In the genomic region with DNA sequence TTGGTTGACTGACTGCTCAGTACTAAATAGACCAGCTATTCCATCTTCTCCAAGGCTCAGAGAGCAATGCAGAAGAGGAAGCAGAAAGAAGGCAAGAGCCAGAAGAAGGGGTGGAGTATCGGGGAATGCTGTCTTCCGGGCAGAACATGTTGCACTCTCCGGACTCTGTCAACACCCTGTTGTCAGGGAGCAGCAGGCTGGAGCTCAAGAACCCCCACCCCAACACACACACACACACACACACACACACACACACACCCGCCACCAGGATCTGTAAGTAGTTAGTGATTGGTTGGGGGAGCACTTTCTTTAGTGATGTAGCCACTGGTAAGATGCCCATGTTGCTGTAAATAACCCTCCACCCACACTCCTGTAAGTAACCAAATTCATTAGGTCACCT, we compare ENCODE assay signal across 22 mouse cellular contexts. TPM values are rescaled to one million over a fixed set of nuclear protein-coding genes. Genes with fewer than 3 reads are reported as not detected.
A peak's percentile ranks its signal among the peaks of the same experiment; 100 is the strongest.
DNase-seq lines count a peak whose midpoint lies in the region; ATAC-seq lines count a peak whose summit lies in the region.
"Had no signal": no experiment of that assay in that cellular context is flagged by ENCODE, and none has a peak within 500 bp of the region (broad histone marks: within the 10 kb centered on the region; RNA-seq: fewer than 3 reads in every experiment).

No protein-coding gene starts in this region.

- no peaks in the 10 kb centered on the region for H3K9me3 ChIP-seq in heart, embryonic 10.5 days
- no peaks in the 10 kb centered on the region for H3K9me3 ChIP-seq in heart, embryonic 12.5 days (replicated peaks)
- no peaks in the 10 kb centered on the region for H3K9me3 ChIP-seq in heart, embryonic 11.5 days (replicated peaks; ENCODE audit: control insufficient read depth, low read length)
- H3K9me3 ChIP-seq: G1E had no signal

- 0 out of 2 replicates have a peak overlapping the region, but pooled peaks have one; percentile 2 for H3K4me2 ChIP-seq in heart, embryonic 12.5 days
- no peak overlapping the region for H3K4me2 ChIP-seq in heart, embryonic 11.5 days

- ATAC-seq in heart, embryonic 12.5 days (ENCODE audit: insufficient number of reproducible peaks, low FRiP score): no peak
- no peak for ATAC-seq in heart, embryonic 11.5 days (replicated peaks; ENCODE audit: insufficient number of reproducible peaks, low FRiP score, low TSS enrichment)
- ATAC-seq: activated CD4-positive, CD25-positive, alpha-beta regulatory T cell, adult 4 months; CD4-positive, CD25-positive, alpha-beta regulatory T cell, adult 4 months; Patski had no signal

- WGBS in heart, embryonic 10.5 days: 41% methylated on average over 4 of the region's 4 CpGs
- WGBS in heart, embryonic 12.5 days: 45% methylated on average over 4 of the region's 4 CpGs
- WGBS in heart, embryonic 11.5 days (ENCODE audit: insufficient replicate concordance): 36% methylated on average over 4 of the region's 4 CpGs

- H3K4me1 ChIP-seq in heart, embryonic 10.5 days: peaks cover 18% of the 10 kb centered on the region
- peaks cover 15% of the 10 kb centered on the region for H3K4me1 ChIP-seq in heart, embryonic 12.5 days (replicated peaks)
- H3K4me1 ChIP-seq in heart, embryonic 11.5 days (ENCODE audit: control insufficient read depth, insufficient read depth, low read length): peaks cover 6% of the 10 kb centered on the region; the same call in 1 of the 2 replicates

- H3K4me3 ChIP-seq in heart, embryonic 10.5 days: no peak overlapping the region
- H3K4me3 ChIP-seq in heart, embryonic 12.5 days: no peak overlapping the region
- no peak overlapping the region for H3K4me3 ChIP-seq in heart, embryonic 11.5 days (ENCODE audit: low read depth, low read length)

- no peak overlapping the region for H3K27ac ChIP-seq in heart, embryonic 10.5 days
- H3K27ac ChIP-seq in heart, embryonic 12.5 days (ENCODE audit: poor library complexity, severe bottlenecking): no peak overlapping the region
- no peak overlapping the region for H3K27ac ChIP-seq in heart, embryonic 11.5 days (ENCODE audit: low read depth, low read length)

- intact Hi-C loops in heart, postnatal 25 days (cut with DNase I): loop anchor here (5.0 kb wide), 1 partner anchor 63 kb away; no protein-coding TSS in a partner anchor
- intact Hi-C loops in heart, postnatal 14 days (cut with DNase I): loop anchor here (5.0 kb wide), 2 partner anchors 63 to 228 kb away; no protein-coding TSS in a partner anchor

- H3K9ac ChIP-seq in heart, embryonic 12.5 days: no peak overlapping the region
- no peak overlapping the region for H3K9ac ChIP-seq in heart, embryonic 11.5 days (ENCODE audit: low read depth, low read length)

- H3K27me3 ChIP-seq in heart, embryonic 10.5 days (ENCODE audit: insufficient read depth, poor library complexity, severe bottlenecking): no peaks in the 10 kb centered on the region
- H3K27me3 ChIP-seq in heart, embryonic 12.5 days (replicated peaks): 0 out of 2 replicates have a peak, but pooled peaks cover 4% of the 10 kb centered on the region
- no peaks in the 10 kb centered on the region for H3K27me3 ChIP-seq in heart, embryonic 11.5 days (ENCODE audit: control insufficient read depth, insufficient read depth, low read length)
- H3K27me3 ChIP-seq: CH12.LX had no signal

- DNase-seq in heart, adult 11 months: peak; percentile 58
- no peak for DNase-seq in heart, postnatal 25 days (ENCODE audit: low spot score)
- DNase-seq in heart, embryonic 10.5 days (ENCODE audit: low spot score): peak; percentile 74
- DNase-seq in heart, postnatal 14 days: no peak
- DNase-seq: adrenal gland, adult 2 months; adrenal gland, adult 8-10 months; adrenal gland, postnatal 10 days; adrenal gland, postnatal 14 days; adrenal gland, postnatal 25 days; adrenal gland, postnatal 36 days; B cell, adult 2 months; cerebellum, adult 11 months; cerebellum, adult 11-12 months; cerebellum, adult 18-20 months had no signal

- no peaks in the 10 kb centered on the region for H3K36me3 ChIP-seq in heart, embryonic 10.5 days
- H3K36me3 ChIP-seq in heart, embryonic 12.5 days: no peaks in the 10 kb centered on the region
- H3K36me3 ChIP-seq in heart, embryonic 11.5 days (ENCODE audit: control insufficient read depth, insufficient read depth, low read length): no peaks in the 10 kb centered on the region
- H3K36me3 ChIP-seq: G1E had no signal

RNA-seq across cellular contexts. Expression of a gene that starts 21.0 kb away (rescaled TPM):
- 1 to 10 TPM; 1.9 to 2.7 TPM for total RNA-seq in heart, postnatal 25 days (2021)
- 4.9 and 7.8 TPM in 2 replicates for polyA plus RNA-seq in heart, embryonic 10.5 days (2016; fragmentation: Nextera tagmentation; extraction: Ambion mirVana)
- 1 to 10 TPM; 2.6 to 2.9 TPM for total RNA-seq in heart, postnatal 14 days (2021)
- polyA plus RNA-seq in heart, embryonic 12.5 days (2016; fragmentation: Nextera tagmentation; extraction: Ambion mirVana): 6.8 and 7.1 TPM in 2 replicates
- polyA plus RNA-seq in heart, embryonic 11.5 days (2014; fragmentation: Nextera tagmentation; extraction: Ambion mirVana): 5.8 and 6.9 TPM in 2 replicates
- total RNA-seq: MEL had no signal
- polyA plus RNA-seq: G1E had no signal

RNA-seq across cellular contexts. Expression of a gene that starts 38.8 kb away (rescaled TPM):
- 1 to 10 TPM in 1 of 2 experiments, under 1 TPM in 1; 0.55 to 1.0 TPM for total RNA-seq in heart, postnatal 25 days (2021)
- 4.7 and 7.1 TPM in 2 replicates for polyA plus RNA-seq in heart, embryonic 10.5 days (2016; fragmentation: Nextera tagmentation; extraction: Ambion mirVana)
- total RNA-seq in heart, postnatal 14 days (2021): 1 to 10 TPM; 1.1 to 1.2 TPM
- polyA plus RNA-seq in heart, embryonic 12.5 days (2016; fragmentation: Nextera tagmentation; extraction: Ambion mirVana): 3.8 and 4.0 TPM in 2 replicates
- polyA plus RNA-seq in heart, embryonic 11.5 days (2014; fragmentation: Nextera tagmentation; extraction: Ambion mirVana): 4.5 and 6.7 TPM in 2 replicates
- total RNA-seq: adrenal gland, postnatal 25 days; G1E had no signal
- polyA plus RNA-seq: G1E, Patski had no signal

Comparison
In these comparisons a context has a peak if more than half of its experiments do, and no peak if none do; other contexts are left out.
1. DNase-seq: peak in heart, adult 11 months (single experiment) and heart, embryonic 10.5 days (single experiment); none in heart, postnatal 25 days (single experiment) and heart, postnatal 14 days (0 of 2).